Mouse (Mus musculus) kidney, postnatal 0 days (tissue): ENCODE measurements around the gene Coq6. TPM values are rescaled to one million over a fixed set of nuclear protein-coding genes. Genes with fewer than 3 reads are reported as not detected.

Source experiments
- ATAC-seq: fragments of 200-750 bp; cut with Nextera tagmentation; replicated peaks from 2 replicates; pipeline ENCODE4 v1.8.0; 2017; ENCODE audit warnings: low read depth, moderate number of reproducible peaks, moderate TSS enrichment, moderate library complexity; ENCODE audit not compliant: low FRiP score
- DNase-seq: peaks from one replicate; pipeline ENCODE4 v3.0.0-alpha.2; 2016; ENCODE audit warnings: low spot score
- H3K27ac ChIP-seq: fragments of 300-500 bp; sonication (generic); 2 replicates; pipeline ENCODE4 v1.5.1; 2014; ENCODE audit warnings: mild to moderate bottlenecking
- H3K27me3 ChIP-seq: fragments of 300-500 bp; sonication (generic); 2 replicates; pipeline ENCODE4 v1.6.1; 2014; ENCODE audit warnings: low read length, mixed read lengths; ENCODE audit not compliant: insufficient read depth
- H3K36me3 ChIP-seq: fragments of 300-500 bp; sonication (generic); 2 replicates; pipeline ENCODE4 v1.6.1; 2014; ENCODE audit warnings: low read length, mixed read lengths; ENCODE audit not compliant: insufficient read depth
- H3K4me1 ChIP-seq: fragments of 300-500 bp; sonication (generic); replicated peaks from 2 replicates; pipeline ENCODE4 v1.6.1; 2014; ENCODE audit warnings: antibody characterized with exemption, low read length, mixed read lengths; ENCODE audit not compliant: insufficient read depth
- H3K4me2 ChIP-seq: fragments of 300-500 bp; sonication (generic); 2 replicates; pipeline ENCODE4 v1.6.1; 2014; ENCODE audit warnings: mild to moderate bottlenecking, low read length, moderate library complexity, mixed read lengths
- H3K4me3 ChIP-seq: fragments of 300-500 bp; sonication (generic); replicated peaks from 2 replicates; pipeline ENCODE4 v1.5.1; 2014; ENCODE audit warnings: low read depth, low read length
- H3K9ac ChIP-seq: fragments of 300-500 bp; sonication (generic); 2 replicates; pipeline ENCODE4 v1.6.1; 2014; ENCODE audit warnings: low read depth, low read length
- H3K9me3 ChIP-seq: fragments of 300-500 bp; sonication (generic); replicated peaks from 2 replicates; pipeline ENCODE4 v1.6.1; 2016; ENCODE audit warnings: low read length, inconsistent platforms, mixed read lengths
- CTCF ChIP-seq: IDR thresholded peaks from 2 replicates; pipeline ENCODE4 v1.5.1; 2016; ENCODE audit warnings: antibody characterized with exemption, low read depth, mild to moderate bottlenecking, moderate library complexity
- WGBS: fragments of 180-500 bp; shearing (Covaris S2); extraction: QIAGEN DNeasy Blood & Tissue Kit; methylation state at CpG from one replicate; pipeline ENCODE4 v1.1.7; 2014; 5-methylcytosine and 5-hydroxymethylcytosine counted together
- polyA plus RNA-seq: library from polyadenylated mRNA; unstranded; fragments of >200 nt; fragmentation: Nextera tagmentation; extraction: Ambion mirVana; gene quantifications from 2 replicates; pipeline ENCODE4 v1.2.1, GENCODE M21; 2015

Coq6 gene
- 36.0 and 40.9 TPM in 2 replicates for polyA plus RNA-seq

GRCm38 (mm10) chr12:84361555-84362489 lies at the start of gene Coq6, which contains the start of gene Fam161b:
Gene Coq6 (plus strand): TSS chr12:84361657.
Gene Fam161b (minus strand): TSS chr12:84361833.
- peak; percentile 99 for ATAC-seq
- 0% methylated on average over 51 of the region's 51 CpGs for WGBS
- Histone ChIP-seq H3K4me3 (peak within 1 kb of the TSS; percentile 92), H3K27me3 (no peaks in the 10 kb centered on the region), H3K9ac (peak within 1 kb of the TSS; percentile 79), H3K4me2 (peak within 1 kb of the TSS; percentile 92), H3K9me3 (no peaks in the 10 kb centered on the region), H3K4me1 (peaks cover 9% of the 10 kb centered on the region; the same call in 1 of the 2 replicates), H3K36me3 (no peaks in the 10 kb centered on the region), H3K27ac (peak within 1 kb of the TSS; percentile 67; the same call in 1 of the 2 replicates)
- TF ChIP-seq CTCF: no peak
- DNase-seq: peak; percentile 100

- no peak for TF ChIP-seq CTCF
Measured at GRCm38 (mm10) chr12:84316006-84316405, 45.5 kb upstream of the Coq6 start.

GRCm38 (mm10) chr12:84316721-84317621 lies 44.5 kb upstream of the Coq6 start, which contains the start of gene Zfp410:
Gene Zfp410 (plus strand): TSS chr12:84316852.
- Histone ChIP-seq H3K4me1 (peaks cover 12% of the 10 kb centered on the region), H3K9ac (peak within 1 kb of the TSS; percentile 95), H3K27me3 (no peaks in the 10 kb centered on the region), H3K9me3 (no peaks in the 10 kb centered on the region), H3K36me3 (no peaks in the 10 kb centered on the region), H3K4me3 (peak within 1 kb of the TSS; percentile 99), H3K27ac (peak within 1 kb of the TSS; percentile 97), H3K4me2 (peak within 1 kb of the TSS; percentile 73)
- DNase-seq (peak; percentile 95), ATAC-seq (peak; percentile 94)
- TF ChIP-seq CTCF: no peak; the same call in 1 of the 2 replicates
- WGBS: under 1% methylated on average over 77 of the region's 77 CpGs

More at GRCm38 (mm10) chr12:84316006-84316405, 45.5 kb upstream of the Coq6 start:
- DNase-seq (peak; percentile 10), ATAC-seq (no peak)
- Histone ChIP-seq H3K4me1 (peaks cover 12% of the 10 kb centered on the region), H3K9ac (peak overlapping the region; percentile 95), H3K4me2 (peak overlapping the region; percentile 73), H3K4me3 (peak overlapping the region; percentile 99), H3K27ac (peak overlapping the region; percentile 97), H3K27me3 (no peaks in the 10 kb centered on the region), H3K36me3 (no peaks in the 10 kb centered on the region), H3K9me3 (no peaks in the 10 kb centered on the region)
- WGBS: 31% methylated on average over 7 of the region's 7 CpGs

GRCm38 (mm10) chr12:84327111-84327512 lies 34.3 kb upstream of the Coq6 start:
- Histone ChIP-seq H3K4me2 (no peak overlapping the region), H3K9ac (no peak overlapping the region), H3K36me3 (peaks cover 22% of the 10 kb centered on the region), H3K27ac (no peak overlapping the region), H3K9me3 (no peaks in the 10 kb centered on the region), H3K4me3 (no peak overlapping the region), H3K4me1 (no peaks in the 10 kb centered on the region), H3K27me3 (no peaks in the 10 kb centered on the region)
- no peak for TF ChIP-seq CTCF
- no peak for ATAC-seq
- DNase-seq: peak; percentile 58
- 45% methylated on average over 4 of the region's 4 CpGs for WGBS

GRCm38 (mm10) chr12:84336963-84337625 lies 24.4 kb upstream of the Coq6 start:
- Histone ChIP-seq H3K4me3 (no peak overlapping the region), H3K27me3 (no peaks in the 10 kb centered on the region), H3K4me2 (no peak overlapping the region), H3K36me3 (peaks cover 58% of the 10 kb centered on the region), H3K9ac (no peak overlapping the region), H3K27ac (no peak overlapping the region), H3K4me1 (no peaks in the 10 kb centered on the region), H3K9me3 (no peaks in the 10 kb centered on the region)
- WGBS: 93% methylated on average over 11 of the region's 11 CpGs
- ATAC-seq: no peak
- no peak for DNase-seq
- TF ChIP-seq CTCF: no peak
